In the genomic region with DNA sequence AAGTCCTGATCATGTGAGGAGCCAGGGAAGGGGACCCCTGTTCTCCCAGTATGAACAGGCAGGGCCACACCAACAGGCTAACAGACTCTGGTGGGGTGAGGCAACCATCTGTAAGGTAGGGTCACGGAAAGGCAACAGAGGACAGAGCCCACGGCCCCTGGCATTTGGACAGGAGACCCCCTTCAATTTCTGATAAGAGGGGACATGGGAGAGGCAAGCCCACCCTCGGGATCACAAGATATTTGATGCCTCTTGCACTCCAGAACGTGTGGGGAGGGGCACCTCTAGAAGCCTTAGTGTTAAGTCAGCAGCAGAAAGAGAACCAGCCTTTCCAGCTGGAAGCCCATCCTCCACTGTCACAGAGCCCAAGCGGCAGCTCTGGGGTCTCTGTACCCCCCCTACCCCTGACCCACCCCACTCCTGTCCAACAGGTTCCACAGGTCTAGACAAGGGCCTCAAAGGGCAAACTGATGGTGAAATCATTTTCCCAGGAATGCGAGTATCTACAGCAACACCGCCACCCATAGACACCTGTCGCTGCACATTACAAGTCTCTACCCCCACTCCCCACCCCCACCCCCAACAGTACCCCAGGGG, we compare ENCODE assay signal across 13 mouse cellular contexts. TPM values are rescaled to one million over a fixed set of nuclear protein-coding genes. Genes with fewer than 3 reads are reported as not detected.
DNase-seq lines count a peak whose midpoint lies in the region; ATAC-seq and TF ChIP-seq lines count a peak whose summit lies in the region.
"Had no signal": no experiment of that assay in that cellular context is flagged by ENCODE, and none has a peak within 500 bp of the region (broad histone marks: within the 10 kb centered on the region; RNA-seq: fewer than 3 reads in every experiment).

No protein-coding gene starts in this region.

- peak; percentile 36 for ATAC-seq in lung, postnatal 0 days
- no peak for ATAC-seq in midbrain, embryonic 11.5 days (ENCODE audit: low FRiP score)
- no peak for ATAC-seq in frontal cortex, adult (ENCODE audit: low TSS enrichment)
- ATAC-seq: midbrain, embryonic 15.5 days had no signal

- no peak for TF ChIP-seq EP300 in lung, postnatal 0 days (IDR thresholded peaks at IDR 0.05)

- no peak for TF ChIP-seq CTCF in kidney, adult 2 months (conservative IDR thresholded peaks at IDR 0.05; ENCODE audit: insufficient read depth, insufficient read length, low read depth, low read length)
- TF ChIP-seq CTCF in lung, postnatal 0 days (IDR thresholded peaks at IDR 0.05), result no peak

- no peak overlapping the region for H3K4me3 ChIP-seq in kidney, adult 2 months (ENCODE audit: insufficient read depth, low read depth, low read length)
- H3K4me3 ChIP-seq in brown adipose tissue, adult 24 weeks (ENCODE audit: insufficient read depth, low read depth, low read length), result no peak overlapping the region
- H3K4me3 ChIP-seq in lung, postnatal 0 days (ENCODE audit: low read depth, low read length), result no peak overlapping the region
- H3K4me3 ChIP-seq in midbrain, embryonic 11.5 days (ENCODE audit: low read depth, low read length), result no peak overlapping the region
- H3K4me3 ChIP-seq: limb, embryonic 15.5 days; midbrain, embryonic 15.5 days had no signal

- H3K4me1 ChIP-seq in kidney, adult 2 months (ENCODE audit: control insufficient read depth, insufficient read depth, low read length), result peaks cover 30% of the 10 kb centered on the region
- peaks cover 17% of the 10 kb centered on the region for H3K4me1 ChIP-seq in brown adipose tissue, adult 24 weeks (ENCODE audit: control insufficient read depth, insufficient read depth, insufficient read length, low read length)
- H3K4me1 ChIP-seq in lung, postnatal 0 days (ENCODE audit: insufficient read depth, low read depth, low read length), result peaks cover 21% of the 10 kb centered on the region; the same call in 1 of the 2 replicates
- peaks cover 5% of the 10 kb centered on the region for H3K4me1 ChIP-seq in midbrain, embryonic 11.5 days (ENCODE audit: control insufficient read depth, insufficient read depth, low read length)

- peak overlapping the region; percentile 91 for H3K4me2 ChIP-seq in lung, postnatal 0 days (replicated peaks; ENCODE audit: low read depth, low read length)
- H3K4me2 ChIP-seq in midbrain, embryonic 11.5 days, result no peak overlapping the region
- H3K4me2 ChIP-seq: limb, embryonic 15.5 days; midbrain, embryonic 15.5 days had no signal

- no peak overlapping the region for H3K9ac ChIP-seq in lung, postnatal 0 days (replicated peaks; ENCODE audit: low read depth)
- H3K9ac ChIP-seq in midbrain, embryonic 11.5 days (ENCODE audit: low read length), result no peak overlapping the region
- H3K9ac ChIP-seq: limb, embryonic 15.5 days; midbrain, embryonic 15.5 days had no signal

- H3K36me3 ChIP-seq in kidney, adult 2 months (ENCODE audit: control insufficient read depth, insufficient read depth, low read length), result no peaks in the 10 kb centered on the region
- no peaks in the 10 kb centered on the region; the same call in 1 of the 2 replicates for H3K36me3 ChIP-seq in lung, postnatal 0 days (ENCODE audit: insufficient read depth, low read length)
- H3K36me3 ChIP-seq in midbrain, embryonic 11.5 days (ENCODE audit: control insufficient read depth, insufficient read depth, low read length), result no peaks in the 10 kb centered on the region
- H3K36me3 ChIP-seq: limb, embryonic 15.5 days; midbrain, embryonic 15.5 days had no signal

- H3K27me3 ChIP-seq in kidney, adult 2 months (replicated peaks; ENCODE audit: control insufficient read depth, insufficient read depth, low read length), result no peaks in the 10 kb centered on the region
- H3K27me3 ChIP-seq in lung, postnatal 0 days (replicated peaks; ENCODE audit: insufficient read depth, low read length), result no peaks in the 10 kb centered on the region
- peaks cover 4% of the 10 kb centered on the region for H3K27me3 ChIP-seq in midbrain, embryonic 11.5 days (ENCODE audit: control insufficient read depth, insufficient read depth, low read length)

- WGBS in kidney, adult 2 months, result 54% methylated on average over 8 of the region's 8 CpGs
- 41% methylated on average over 7 of the region's 8 CpGs for WGBS in lung, postnatal 0 days
- WGBS in midbrain, embryonic 11.5 days, result 66% methylated on average over 8 of the region's 8 CpGs

- peak; percentile 89 for DNase-seq in heart, adult 11 months
- no peak for DNase-seq in heart, adult 8-10 months (ENCODE audit: low spot score)
- no peak for DNase-seq in kidney, adult 2 months
- DNase-seq in kidney, postnatal 14 days, result no peak
- DNase-seq in lung, postnatal 0 days (ENCODE audit: low spot score), result peak; percentile 71
- DNase-seq in midbrain, embryonic 11.5 days (ENCODE audit: low spot score, missing footprints), result no peak
- DNase-seq: cerebellum, adult 8-10 months had no signal

- H3K27ac ChIP-seq in kidney, adult 2 months (ENCODE audit: insufficient read depth, low read depth, low read length), result peak overlapping the region; percentile 11; the same call in 1 of the 2 replicates
- peak overlapping the region; percentile 46 for H3K27ac ChIP-seq in brown adipose tissue, adult 24 weeks (replicated peaks; ENCODE audit: low read depth, low read length)
- H3K27ac ChIP-seq in lung, postnatal 0 days (ENCODE audit: low read length), result peak overlapping the region; percentile 81; the same call in 1 of the 2 replicates
- H3K27ac ChIP-seq in midbrain, embryonic 11.5 days (ENCODE audit: low read depth, low read length), result no peak overlapping the region
- H3K27ac ChIP-seq: limb, embryonic 15.5 days; midbrain, embryonic 15.5 days had no signal

- H3K9me3 ChIP-seq in lung, postnatal 0 days (ENCODE audit: low read length), result no peaks in the 10 kb centered on the region
- H3K9me3 ChIP-seq in midbrain, embryonic 11.5 days (ENCODE audit: control insufficient read depth, low read length), result no peaks in the 10 kb centered on the region
- H3K9me3 ChIP-seq: limb, embryonic 15.5 days; midbrain, embryonic 15.5 days had no signal

- TF ChIP-seq POLR2A in kidney, adult 2 months (IDR thresholded peaks at IDR 0.05; ENCODE audit: low read depth, low read length), result no peak

RNA-seq across cellular contexts. Expression of a gene that starts 5.3 kb away (rescaled TPM):
- total RNA-seq in heart, adult 8-10 months (2022), result 10 to 100 TPM; 13.6 to 18.9 (median 16.5) TPM
- polyA plus RNA-seq in kidney, adult 2 months (2012; rRNA removed), result 20.3 and 22.1 TPM in 2 replicates
- 8.2 and 14.4 TPM in 2 replicates for polyA plus RNA-seq in brown adipose tissue, adult 24 weeks (2012; ENCODE audit: insufficient read depth, insufficient read length, missing spikeins)
- polyA plus RNA-seq in lung, postnatal 0 days (2015; fragmentation: Nextera tagmentation; extraction: Ambion mirVana), result 108 TPM in 2 replicates
- polyA plus RNA-seq in midbrain, embryonic 11.5 days (2014; fragmentation: Nextera tagmentation; extraction: Ambion mirVana), result 3.7 and 4.1 TPM in 2 replicates

RNA-seq across cellular contexts. Expression of a gene that starts 29.1 kb away (rescaled TPM):
- total RNA-seq in heart, adult 8-10 months (2022), result under 1 TPM in 2 of 4 experiments, not detected in 2; 0.32 to 0.44 TPM
- 24.3 and 29.3 TPM in 2 replicates for polyA plus RNA-seq in kidney, adult 2 months (2012; rRNA removed)
- 0.99 TPM in 1 of 2 replicates, not detected in the other for polyA plus RNA-seq in brown adipose tissue, adult 24 weeks (2012; ENCODE audit: insufficient read depth, insufficient read length, missing spikeins)
- polyA plus RNA-seq in lung, postnatal 0 days (2015; fragmentation: Nextera tagmentation; extraction: Ambion mirVana), result 0.94 and 1.0 TPM in 2 replicates
- not detected in 2 replicates for polyA plus RNA-seq in midbrain, embryonic 11.5 days (2014; fragmentation: Nextera tagmentation; extraction: Ambion mirVana)
- total RNA-seq: granulocyte monocyte progenitor cell, adult 5-6 weeks had no signal
- polyA plus RNA-seq: midbrain, embryonic 15.5 days; neural tube, embryonic 11.5 days had no signal

RNA-seq across cellular contexts. Expression of a gene that starts 35.0 kb away (rescaled TPM):
- 10 to 100 TPM; 42.4 to 49.4 (median 45.9) TPM for total RNA-seq in heart, adult 8-10 months (2022)
- 27.0 and 28.6 TPM in 2 replicates for polyA plus RNA-seq in kidney, adult 2 months (2012; rRNA removed)
- polyA plus RNA-seq in brown adipose tissue, adult 24 weeks (2012; ENCODE audit: insufficient read depth, insufficient read length, missing spikeins), result 23.2 and 24.3 TPM in 2 replicates
- 41.5 and 44.3 TPM in 2 replicates for polyA plus RNA-seq in lung, postnatal 0 days (2015; fragmentation: Nextera tagmentation; extraction: Ambion mirVana)
- polyA plus RNA-seq in midbrain, embryonic 11.5 days (2014; fragmentation: Nextera tagmentation; extraction: Ambion mirVana), result 142 and 144 TPM in 2 replicates

RNA-seq across cellular contexts. Expression of a gene that starts 43.9 kb away (rescaled TPM):
- total RNA-seq in heart, adult 8-10 months (2022), result under 1 TPM in 1 of 4 experiments, not detected in 3; 0.28 TPM
- polyA plus RNA-seq in kidney, adult 2 months (2012; rRNA removed), result 0.13 TPM in 1 of 2 replicates, not detected in the other
- not detected in 2 replicates for polyA plus RNA-seq in brown adipose tissue, adult 24 weeks (2012; ENCODE audit: insufficient read depth, insufficient read length, missing spikeins)
- 14.2 and 17.3 TPM in 2 replicates for polyA plus RNA-seq in lung, postnatal 0 days (2015; fragmentation: Nextera tagmentation; extraction: Ambion mirVana)
- polyA plus RNA-seq in midbrain, embryonic 11.5 days (2014; fragmentation: Nextera tagmentation; extraction: Ambion mirVana), result 4.2 and 5.3 TPM in 2 replicates

Comparison
In these comparisons a context has a peak if more than half of its experiments do, and no peak if none do; other contexts are left out.
1. DNase-seq: peak in heart, adult 11 months (single experiment) and lung, postnatal 0 days (single experiment); none in heart, adult 8-10 months (single experiment), kidney, adult 2 months (single experiment), kidney, postnatal 14 days (single experiment) and midbrain, embryonic 11.5 days (single experiment).
2. RNA of a gene that starts 29.1 kb away (polyA plus RNA-seq): 24.3 to 29.3 TPM in kidney, adult 2 months; 0.99 TPM in brown adipose tissue, adult 24 weeks, 0.94 to 1.0 TPM in lung, postnatal 0 days and not detected in midbrain, embryonic 11.5 days; every median in the first group is over 10 times any median in the second.